Comparison of ENCODE assay signal across 8 mouse cellular contexts in genomic region chr8:94771941-94772670, GRCm38 (mm10). TPM values are rescaled to one million over a fixed set of nuclear protein-coding genes. Genes with fewer than 3 reads are reported as not detected.
DNase-seq lines count a peak whose midpoint lies in the region; ATAC-seq and TF ChIP-seq lines count a peak whose summit lies in the region.

TSS of gene Cx3cl1 (plus strand) at chr8:94772009.

- H3K4me3 ChIP-seq in hindbrain, embryonic 13.5 days: peak within 1 kb of the TSS; percentile 49
- peak within 1 kb of the TSS; percentile 37 for H3K4me3 ChIP-seq in lung, postnatal 0 days (ENCODE audit: low read depth, low read length)

- H3K9ac ChIP-seq in hindbrain, embryonic 13.5 days: peak within 1 kb of the TSS; percentile 74
- 0 out of 2 replicates have a peak within 1 kb of the TSS, but pooled peaks have one; percentile 19 for H3K9ac ChIP-seq in lung, postnatal 0 days (replicated peaks; ENCODE audit: low read depth)

- H3K4me1 ChIP-seq in hindbrain, embryonic 13.5 days (replicated peaks): peaks cover 36% of the 10 kb centered on the region
- peaks cover 7% of the 10 kb centered on the region; the same call in 1 of the 2 replicates for H3K4me1 ChIP-seq in lung, postnatal 0 days (ENCODE audit: insufficient read depth, low read depth, low read length)

- under 1% methylated on average over 38 of the region's 38 CpGs for WGBS in hindbrain, embryonic 13.5 days
- 2% methylated on average over 37 of the region's 38 CpGs for WGBS in lung, postnatal 0 days

- no peak for TF ChIP-seq EP300 in lung, postnatal 0 days (IDR thresholded peaks at IDR 0.05)

- H3K9me3 ChIP-seq in hindbrain, embryonic 13.5 days: no peaks in the 10 kb centered on the region
- no peaks in the 10 kb centered on the region for H3K9me3 ChIP-seq in lung, postnatal 0 days (ENCODE audit: low read length)

- TF ChIP-seq CTCF in lung, postnatal 0 days (IDR thresholded peaks at IDR 0.05): no peak

- DNase-seq in WW6 (ENCODE audit: low read depth, low spot score): peak; percentile 77
- peak; percentile 55 to 59 for DNase-seq in cerebellum, postnatal 4 days (ENCODE audit: low spot score in 2 of 2)
- DNase-seq in gastrocnemius, adult 18-20 months (ENCODE audit: low spot score): peak; percentile 55
- peak; percentile 78 to 79 for DNase-seq in layer of hippocampus, postnatal 25 days (ENCODE audit: extremely low spot score in 1 of 2, low spot score in 1 of 2)
- peak; percentile 87 for DNase-seq in lung, postnatal 0 days (ENCODE audit: low spot score)
- DNase-seq in right cerebral cortex, adult 18-20 months: peak; percentile 94
- no peak for DNase-seq in spleen, postnatal 36 days (ENCODE audit: low spot score in 2 of 2)

- H3K36me3 ChIP-seq in hindbrain, embryonic 13.5 days: no peaks in the 10 kb centered on the region
- no peaks in the 10 kb centered on the region for H3K36me3 ChIP-seq in lung, postnatal 0 days (ENCODE audit: insufficient read depth, low read length)

- peak within 1 kb of the TSS; percentile 55 for H3K27ac ChIP-seq in hindbrain, embryonic 13.5 days
- no peak within 1 kb of the TSS for H3K27ac ChIP-seq in lung, postnatal 0 days (ENCODE audit: low read length)

- ATAC-seq in hindbrain, embryonic 13.5 days (ENCODE audit: low FRiP score): peak; percentile 82
- ATAC-seq in lung, postnatal 0 days: peak; percentile 86

- H3K4me2 ChIP-seq in hindbrain, embryonic 13.5 days: peak within 1 kb of the TSS; percentile 64
- H3K4me2 ChIP-seq in lung, postnatal 0 days (replicated peaks; ENCODE audit: low read depth, low read length): peak within 1 kb of the TSS; percentile 79

- H3K27me3 ChIP-seq in hindbrain, embryonic 13.5 days: peaks cover 25% of the 10 kb centered on the region
- H3K27me3 ChIP-seq in lung, postnatal 0 days (replicated peaks; ENCODE audit: insufficient read depth, low read length): no peaks in the 10 kb centered on the region

RNA-seq across cellular contexts. Expression of gene Cx3cl1, which starts in this region (rescaled TPM):
- total RNA-seq in gastrocnemius, adult 18-20 months (2021): 1 to 10 TPM in 1 of 2 experiments, under 1 TPM in 1; 0.71 to 1.5 TPM
- polyA plus RNA-seq in hindbrain, embryonic 13.5 days (2015; fragmentation: Nextera tagmentation; extraction: Ambion mirVana): 15.0 and 15.8 TPM in 2 replicates
- total RNA-seq in layer of hippocampus, postnatal 25 days (2021): 100 to 1,000 TPM; 490 to 500 TPM
- polyA plus RNA-seq in lung, postnatal 0 days (2015; fragmentation: Nextera tagmentation; extraction: Ambion mirVana): 8.3 and 10.7 TPM in 2 replicates

Comparison
In these comparisons a context has a peak if more than half of its experiments do, and no peak if none do; other contexts are left out.
1. RNA of gene Cx3cl1 (total RNA-seq): 490 to 500 TPM in layer of hippocampus, postnatal 25 days; 0.71 to 1.5 TPM in gastrocnemius, adult 18-20 months; every median in the first group is over 100 times any median in the second.
2. DNase-seq: peak in WW6 (single experiment), cerebellum, postnatal 4 days (2 of 2), gastrocnemius, adult 18-20 months (single experiment), layer of hippocampus, postnatal 25 days (2 of 2), lung, postnatal 0 days (single experiment) and right cerebral cortex, adult 18-20 months (single experiment); none in spleen, postnatal 36 days (0 of 2).